Mouse (Mus musculus) heart, postnatal 0 days (tissue): ENCODE data around the gene Specc1.

Experiments
- CTCF ChIP-seq: IDR thresholded peaks from 2 replicates; pipeline ENCODE4 v1.5.1; 2016; ENCODE audit warnings: antibody characterized with exemption, control low read depth, low read depth
- EP300 ChIP-seq: IDR thresholded peaks from 2 replicates; pipeline ENCODE4 v1.6.1; 2016; ENCODE audit warnings: antibody characterized with exemption, low read depth

DNA sequence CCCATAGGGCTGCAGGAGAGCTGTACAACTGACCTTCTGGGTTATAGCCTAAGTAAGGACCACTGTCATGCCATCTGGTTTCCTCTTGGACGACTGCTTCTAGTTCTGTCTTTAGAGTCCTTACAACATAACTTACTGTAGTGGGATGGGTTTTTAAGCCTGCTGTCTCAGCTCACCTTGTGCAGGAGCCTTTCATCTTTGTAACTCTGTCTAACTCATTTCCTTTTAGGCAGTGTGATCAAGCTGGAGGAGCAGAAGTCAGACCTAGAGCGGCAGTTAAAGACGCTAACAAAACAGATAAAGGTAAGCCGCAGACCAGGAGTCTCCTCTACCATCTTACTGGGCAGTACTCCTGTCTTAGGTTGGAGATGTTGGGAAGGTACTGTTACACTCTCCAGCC lies 175.0 kb downstream of the Specc1 start:
- TF ChIP-seq EP300, result no peak
- TF ChIP-seq CTCF, result no peak
